ENCODE assay signal across 7 mouse cellular contexts in genomic region chr17:26123267-26123684, GRCm38 (mm10). TPM values are rescaled to one million over a fixed set of nuclear protein-coding genes. Genes with fewer than 3 reads are reported as not detected.
DNase-seq lines count a peak whose midpoint lies in the region; ATAC-seq lines count a peak whose summit lies in the region.

TSS of gene Mrpl28 (plus strand) at chr17:26123500.

- peaks cover 34% of the 10 kb centered on the region for H3K36me3 ChIP-seq in embryonic facial prominence, embryonic 12.5 days
- H3K36me3 ChIP-seq in limb, embryonic 11.5 days (ENCODE audit: control insufficient read depth, insufficient read depth, low read length), result peaks cover 2% of the 10 kb centered on the region; the same call in 1 of the 2 replicates
- peaks cover 31% of the 10 kb centered on the region for H3K36me3 ChIP-seq in midbrain, embryonic 14.5 days (ENCODE audit: control insufficient read depth, insufficient read depth, low read length)

- peak; percentile 93 for DNase-seq in adrenal gland, postnatal 25 days
- peak; percentile 99 for DNase-seq in heart, adult 11 months
- peak; percentile 89 for DNase-seq in kidney, adult 18-20 months
- DNase-seq in limb, embryonic 11.5 days (ENCODE audit: low spot score), result peak; percentile 96
- DNase-seq in midbrain, embryonic 14.5 days, result peak; percentile 99
- DNase-seq in spleen, adult 18-20 months, result peak; percentile 73 to 82

- peak within 1 kb of the TSS; percentile 36 for H3K27ac ChIP-seq in embryonic facial prominence, embryonic 12.5 days
- no peak within 1 kb of the TSS for H3K27ac ChIP-seq in limb, embryonic 11.5 days (replicated peaks; ENCODE audit: low read depth, low read length)
- 0 out of 2 replicates have a peak within 1 kb of the TSS, but pooled peaks have one; percentile 41 for H3K27ac ChIP-seq in midbrain, embryonic 14.5 days (replicated peaks; ENCODE audit: low read depth, low read length)

- H3K4me1 ChIP-seq in embryonic facial prominence, embryonic 12.5 days, result peaks cover 8% of the 10 kb centered on the region
- H3K4me1 ChIP-seq in limb, embryonic 11.5 days (ENCODE audit: control insufficient read depth, insufficient read depth, low read length), result peaks cover 13% of the 10 kb centered on the region
- H3K4me1 ChIP-seq in midbrain, embryonic 14.5 days (ENCODE audit: control insufficient read depth, insufficient read depth, low read length), result peaks cover 9% of the 10 kb centered on the region

- under 1% methylated on average over 32 of the region's 32 CpGs for WGBS in embryonic facial prominence, embryonic 12.5 days
- WGBS in limb, embryonic 11.5 days, result under 1% methylated on average over 32 of the region's 32 CpGs
- 0% methylated on average over 32 of the region's 32 CpGs for WGBS in midbrain, embryonic 14.5 days

- no peaks in the 10 kb centered on the region for H3K9me3 ChIP-seq in embryonic facial prominence, embryonic 12.5 days
- H3K9me3 ChIP-seq in limb, embryonic 11.5 days (ENCODE audit: control insufficient read depth, low read length), result no peaks in the 10 kb centered on the region
- H3K9me3 ChIP-seq in midbrain, embryonic 14.5 days (ENCODE audit: control insufficient read depth, low read length), result no peaks in the 10 kb centered on the region

- peak within 1 kb of the TSS; percentile 87 for H3K9ac ChIP-seq in embryonic facial prominence, embryonic 12.5 days
- peak within 1 kb of the TSS; percentile 64 for H3K9ac ChIP-seq in limb, embryonic 11.5 days (ENCODE audit: low read length)
- H3K9ac ChIP-seq in midbrain, embryonic 14.5 days (replicated peaks; ENCODE audit: low read length), result peak within 1 kb of the TSS; percentile 73

- peak; percentile 81 for ATAC-seq in embryonic facial prominence, embryonic 12.5 days (ENCODE audit: insufficient number of reproducible peaks, insufficient read depth, low FRiP score, low TSS enrichment)
- peak; percentile 80 for ATAC-seq in limb, embryonic 11.5 days (ENCODE audit: insufficient number of reproducible peaks, low FRiP score, low TSS enrichment, low read depth)
- ATAC-seq in midbrain, embryonic 14.5 days (ENCODE audit: low FRiP score, low TSS enrichment), result peak; percentile 92

- peak within 1 kb of the TSS; percentile 87 for H3K4me2 ChIP-seq in embryonic facial prominence, embryonic 12.5 days (replicated peaks)
- peak within 1 kb of the TSS; percentile 57 for H3K4me2 ChIP-seq in limb, embryonic 11.5 days (ENCODE audit: low read depth, severe bottlenecking)
- peak within 1 kb of the TSS; percentile 86 for H3K4me2 ChIP-seq in midbrain, embryonic 14.5 days (ENCODE audit: low read length)

- peaks cover 14% of the 10 kb centered on the region; the same call in 1 of the 2 replicates for H3K27me3 ChIP-seq in embryonic facial prominence, embryonic 12.5 days
- H3K27me3 ChIP-seq in limb, embryonic 11.5 days (ENCODE audit: control insufficient read depth, insufficient read depth, low read length), result 0 out of 2 replicates have a peak, but pooled peaks cover 1% of the 10 kb centered on the region
- 0 out of 2 replicates have a peak, but pooled peaks cover 5% of the 10 kb centered on the region for H3K27me3 ChIP-seq in midbrain, embryonic 14.5 days (ENCODE audit: control insufficient read depth, insufficient read depth, low read length)

- peak within 1 kb of the TSS; percentile 97 for H3K4me3 ChIP-seq in embryonic facial prominence, embryonic 12.5 days
- peak within 1 kb of the TSS; percentile 79 for H3K4me3 ChIP-seq in limb, embryonic 11.5 days (ENCODE audit: low read depth, low read length)
- H3K4me3 ChIP-seq in midbrain, embryonic 14.5 days (replicated peaks; ENCODE audit: low read depth, low read length), result peak within 1 kb of the TSS; percentile 90

RNA-seq across cellular contexts. Expression of gene Mrpl28, which starts in this region (rescaled TPM):
- total RNA-seq in adrenal gland, postnatal 25 days (2021), result 80.3 and 83.4 TPM in 2 replicates
- polyA plus RNA-seq in embryonic facial prominence, embryonic 12.5 days (2016; fragmentation: Nextera tagmentation; extraction: Ambion mirVana), result 204 and 216 TPM in 2 replicates
- 259 and 283 TPM in 2 replicates for polyA plus RNA-seq in limb, embryonic 11.5 days (2014; fragmentation: Nextera tagmentation; extraction: Ambion mirVana)
- 170 and 190 TPM in 2 replicates for polyA plus RNA-seq in midbrain, embryonic 14.5 days (2014; fragmentation: Nextera tagmentation; extraction: Ambion mirVana)
